Mouse (Mus musculus): Measurements from ENCODE around the gene Tpmt. TPM values are rescaled to one million over a fixed set of nuclear protein-coding genes. Genes with fewer than 3 reads are reported as not detected.

Gene Tpmt
- polyA plus RNA-seq, 1 experiment from 2014 or later, result 23.4 TPM

DNA sequence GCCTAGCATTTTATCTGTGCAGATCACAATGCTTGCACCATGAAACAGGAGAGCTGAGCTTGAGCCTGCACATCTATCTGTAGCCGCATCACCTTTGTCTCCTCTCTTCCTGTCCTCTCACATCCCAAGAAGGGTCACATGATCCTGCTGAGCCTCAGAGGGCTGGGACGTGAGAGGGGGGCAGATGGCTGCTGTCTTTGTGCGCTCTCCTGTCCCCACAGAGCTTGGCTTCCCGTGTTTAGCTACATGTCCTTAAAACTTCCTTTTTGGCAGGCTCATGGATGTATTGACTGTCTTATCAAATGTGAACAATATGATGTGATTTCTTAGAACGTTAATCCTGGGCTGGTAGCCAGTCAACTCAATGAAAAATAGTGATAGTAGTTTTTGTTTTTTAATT is 45.0 kb downstream of the Tpmt start:
- ATAC-seq (ENCODE audit: low FRiP score, low TSS enrichment), result no peak
- no peak overlapping the region for H3K9ac ChIP-seq (replicated peaks; ENCODE audit: low read length)
- no peaks in the 10 kb centered on the region for H3K9me3 ChIP-seq (ENCODE audit: control insufficient read depth, low read length)
- no peak overlapping the region for H3K4me3 ChIP-seq (replicated peaks; ENCODE audit: low read depth, low read length)
- H3K27ac ChIP-seq (replicated peaks; ENCODE audit: low read depth, low read length), result no peak overlapping the region
- no peaks in the 10 kb centered on the region for H3K4me1 ChIP-seq (ENCODE audit: control insufficient read depth, insufficient read depth, low read length)
- no peaks in the 10 kb centered on the region for H3K27me3 ChIP-seq (ENCODE audit: control insufficient read depth, insufficient read depth, low read length)
- no peaks in the 10 kb centered on the region for H3K36me3 ChIP-seq (ENCODE audit: control insufficient read depth, insufficient read depth, low read length)
- no peak overlapping the region for H3K4me2 ChIP-seq (ENCODE audit: low read length)
- DNase-seq, result no peak
- WGBS, result 54% methylated on average over 5 of the region's 5 CpGs

DNA sequence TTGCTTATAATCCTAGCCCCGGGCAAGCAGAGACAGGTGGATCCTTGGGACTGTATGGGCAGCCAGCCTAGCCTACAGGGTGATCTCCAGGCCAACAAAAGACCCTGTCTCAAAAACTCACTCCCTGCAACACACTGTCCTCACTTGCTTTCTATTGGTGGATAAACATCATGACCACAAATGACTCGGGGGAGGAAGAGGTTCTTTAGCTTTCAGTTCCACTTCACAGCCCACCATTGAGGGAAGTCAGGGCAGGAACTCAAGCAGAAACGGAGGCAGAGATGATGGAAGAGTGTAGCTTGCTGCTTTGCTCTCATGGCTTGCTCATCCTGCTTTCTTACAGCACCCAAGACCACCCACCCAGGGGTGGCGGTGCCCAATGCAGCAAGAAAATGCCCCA is 47.2 kb downstream of the Tpmt start:
- no peak overlapping the region for H3K4me2 ChIP-seq (ENCODE audit: low read length)
- H3K36me3 ChIP-seq (ENCODE audit: control insufficient read depth, insufficient read depth, low read length), result no peaks in the 10 kb centered on the region
- H3K9me3 ChIP-seq (ENCODE audit: control insufficient read depth, low read length), result no peaks in the 10 kb centered on the region
- DNase-seq (no peak), ATAC-seq (ENCODE audit: low FRiP score, low TSS enrichment) (no peak)
- H3K27me3 ChIP-seq (ENCODE audit: control insufficient read depth, insufficient read depth, low read length), result no peaks in the 10 kb centered on the region
- no peak overlapping the region for H3K4me3 ChIP-seq (replicated peaks; ENCODE audit: low read depth, low read length)
- H3K4me1 ChIP-seq (ENCODE audit: control insufficient read depth, insufficient read depth, low read length), result no peaks in the 10 kb centered on the region
- H3K27ac ChIP-seq (replicated peaks; ENCODE audit: low read depth, low read length), result no peak overlapping the region
- 60% methylated on average over 4 of the region's 4 CpGs for WGBS
- H3K9ac ChIP-seq (replicated peaks; ENCODE audit: low read length), result no peak overlapping the region

DNA sequence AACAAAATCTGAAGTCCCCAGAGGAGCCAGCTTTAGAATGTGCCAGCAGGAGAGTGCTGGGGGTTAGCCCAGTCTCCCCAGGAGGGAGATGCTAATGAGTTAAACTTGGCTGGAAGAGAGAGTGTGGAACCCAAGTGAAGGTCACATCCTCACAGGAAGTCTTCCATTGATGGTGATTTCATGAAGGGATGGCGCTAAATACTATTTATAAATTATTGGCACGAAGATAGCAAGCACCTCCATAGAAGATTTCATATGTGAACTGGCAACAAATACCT is 51.3 kb downstream of the Tpmt start:
- Histone ChIP-seq H3K9me3 (ENCODE audit: control insufficient read depth, low read length) (no peaks in the 10 kb centered on the region), H3K4me1 (ENCODE audit: control insufficient read depth, insufficient read depth, low read length) (no peaks in the 10 kb centered on the region), H3K27me3 (ENCODE audit: control insufficient read depth, insufficient read depth, low read length) (no peaks in the 10 kb centered on the region), H3K4me3 (replicated peaks; ENCODE audit: low read depth, low read length) (no peak overlapping the region), H3K27ac (replicated peaks; ENCODE audit: low read depth, low read length) (no peak overlapping the region), H3K9ac (replicated peaks; ENCODE audit: low read length) (no peak overlapping the region), H3K4me2 (ENCODE audit: low read length) (no peak overlapping the region), H3K36me3 (ENCODE audit: control insufficient read depth, insufficient read depth, low read length) (no peaks in the 10 kb centered on the region)
- 87% methylated on average over 2 of the region's 2 CpGs for WGBS
- DNase-seq, result no peak
- ATAC-seq (ENCODE audit: low FRiP score, low TSS enrichment), result no peak

DNA sequence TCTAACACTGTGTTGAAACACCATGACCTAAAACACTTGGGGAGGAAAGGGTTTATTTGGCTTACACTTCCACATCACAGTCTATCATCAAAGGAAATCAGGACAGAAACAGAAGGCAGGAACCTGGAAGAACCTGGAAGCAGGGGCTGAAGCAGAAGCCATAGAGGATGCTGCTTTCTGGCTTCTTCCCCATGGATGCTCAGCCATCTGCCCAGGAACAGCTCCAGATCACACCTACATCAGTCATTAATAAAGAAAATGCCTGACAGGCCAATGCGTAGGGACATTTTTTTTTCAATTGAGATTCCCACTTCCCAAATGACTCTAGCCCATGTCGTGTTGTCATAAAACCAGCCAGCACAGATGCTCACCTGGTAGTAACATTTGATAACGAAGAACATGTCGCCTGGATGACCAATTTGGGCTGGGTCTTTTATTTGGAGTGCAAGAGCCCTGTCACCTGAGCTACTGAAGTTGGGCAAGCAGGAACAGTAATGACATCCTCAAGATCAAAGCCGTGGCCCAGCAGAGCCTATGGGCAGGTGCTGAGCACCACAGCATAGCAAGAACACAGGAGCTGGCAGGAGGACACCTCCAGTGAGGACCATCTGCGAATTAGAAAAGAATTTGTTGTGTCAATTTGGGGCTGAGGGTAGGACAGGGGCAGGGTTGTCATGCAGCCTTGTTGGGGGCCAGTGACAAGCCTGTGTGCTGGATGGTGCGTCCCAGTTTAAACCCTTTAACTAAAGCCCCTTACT is 51.8 kb downstream of the Tpmt start:
- Histone ChIP-seq H3K4me3 (replicated peaks; ENCODE audit: low read depth, low read length) (no peak overlapping the region), H3K27ac (replicated peaks; ENCODE audit: low read depth, low read length) (no peak overlapping the region), H3K27me3 (ENCODE audit: control insufficient read depth, insufficient read depth, low read length) (no peaks in the 10 kb centered on the region), H3K36me3 (ENCODE audit: control insufficient read depth, insufficient read depth, low read length) (no peaks in the 10 kb centered on the region), H3K4me1 (ENCODE audit: control insufficient read depth, insufficient read depth, low read length) (no peaks in the 10 kb centered on the region), H3K9me3 (ENCODE audit: control insufficient read depth, low read length) (no peaks in the 10 kb centered on the region), H3K4me2 (ENCODE audit: low read length) (no peak overlapping the region), H3K9ac (replicated peaks; ENCODE audit: low read length) (no peak overlapping the region)
- WGBS, result 77% methylated on average over 7 of the region's 7 CpGs
- ATAC-seq (ENCODE audit: low FRiP score, low TSS enrichment), result no peak
- no peak for DNase-seq

DNA sequence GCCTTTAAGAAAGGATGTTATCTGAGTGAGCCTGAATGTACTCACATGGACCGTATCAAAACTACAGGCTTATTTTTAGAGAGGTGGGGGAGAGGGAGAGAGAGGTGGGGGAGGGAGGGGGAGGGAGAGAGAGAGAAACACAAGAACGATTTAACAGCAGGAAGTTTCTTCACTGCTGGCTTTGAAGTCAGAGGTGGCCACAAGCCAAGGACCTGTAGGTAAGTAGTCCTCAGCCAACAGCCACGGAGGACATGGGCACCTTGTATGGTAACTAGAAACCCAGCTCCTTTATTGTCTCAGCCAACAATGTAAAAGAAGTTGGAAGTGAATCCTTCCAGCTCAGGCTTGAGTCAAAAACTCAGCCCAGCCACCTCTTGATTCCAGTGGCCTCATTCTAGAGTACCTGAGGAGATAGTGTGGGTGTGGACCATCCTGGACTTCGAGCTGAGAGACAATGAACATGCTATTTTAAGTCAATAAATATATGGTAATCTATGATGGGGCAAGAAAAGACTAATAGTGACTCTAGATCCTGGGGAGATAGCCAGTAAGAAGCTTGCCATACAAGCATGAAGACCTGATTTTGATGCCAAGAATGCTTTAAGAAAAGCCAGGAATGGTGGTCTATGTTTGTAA is 54.0 kb downstream of the Tpmt start:
- DNase-seq (no peak), ATAC-seq (ENCODE audit: low FRiP score, low TSS enrichment) (no peak)
- no peak overlapping the region for H3K9ac ChIP-seq (replicated peaks; ENCODE audit: low read length)
- H3K4me2 ChIP-seq (ENCODE audit: low read length), result no peak overlapping the region
- no peak overlapping the region for H3K27ac ChIP-seq (replicated peaks; ENCODE audit: low read depth, low read length)
- no peaks in the 10 kb centered on the region for H3K9me3 ChIP-seq (ENCODE audit: control insufficient read depth, low read length)
- no peaks in the 10 kb centered on the region for H3K4me1 ChIP-seq (ENCODE audit: control insufficient read depth, insufficient read depth, low read length)
- no peaks in the 10 kb centered on the region for H3K27me3 ChIP-seq (ENCODE audit: control insufficient read depth, insufficient read depth, low read length)
- 54% methylated on average over 4 of the region's 4 CpGs for WGBS
- H3K4me3 ChIP-seq (replicated peaks; ENCODE audit: low read depth, low read length), result no peak overlapping the region
- no peaks in the 10 kb centered on the region for H3K36me3 ChIP-seq (ENCODE audit: control insufficient read depth, insufficient read depth, low read length)

DNA sequence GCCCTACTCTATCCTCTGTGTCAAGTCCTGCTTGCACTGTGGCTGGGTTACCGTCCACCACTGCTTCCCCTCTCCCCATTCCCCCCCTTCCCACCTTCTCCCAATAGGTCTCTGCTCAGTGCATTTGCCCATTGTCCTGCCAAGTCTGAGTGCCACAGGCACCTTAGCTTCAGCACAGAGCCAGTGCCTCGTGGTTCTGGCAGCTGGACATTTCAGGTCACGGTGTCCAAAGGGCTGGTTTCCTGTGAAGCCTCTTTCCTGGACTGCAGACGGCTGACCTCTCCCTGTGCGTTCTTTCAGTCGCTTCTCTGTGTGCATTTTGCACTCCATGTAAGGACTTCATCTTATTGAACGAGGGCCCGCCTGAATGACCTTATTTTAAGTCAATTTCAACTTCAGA is 56.6 kb downstream of the Tpmt start:
- H3K27me3 ChIP-seq (ENCODE audit: control insufficient read depth, insufficient read depth, low read length), result no peaks in the 10 kb centered on the region
- no peaks in the 10 kb centered on the region for H3K9me3 ChIP-seq (ENCODE audit: control insufficient read depth, low read length)
- H3K4me2 ChIP-seq (ENCODE audit: low read length), result no peak overlapping the region
- no peaks in the 10 kb centered on the region for H3K36me3 ChIP-seq (ENCODE audit: control insufficient read depth, insufficient read depth, low read length)
- H3K4me3 ChIP-seq (replicated peaks; ENCODE audit: low read depth, low read length), result no peak overlapping the region
- WGBS, result 77% methylated on average over 8 of the region's 8 CpGs
- ATAC-seq (ENCODE audit: low FRiP score, low TSS enrichment), result no peak
- no peaks in the 10 kb centered on the region for H3K4me1 ChIP-seq (ENCODE audit: control insufficient read depth, insufficient read depth, low read length)
- no peak for DNase-seq
- no peak overlapping the region for H3K27ac ChIP-seq (replicated peaks; ENCODE audit: low read depth, low read length)
- H3K9ac ChIP-seq (replicated peaks; ENCODE audit: low read length), result no peak overlapping the region

DNA sequence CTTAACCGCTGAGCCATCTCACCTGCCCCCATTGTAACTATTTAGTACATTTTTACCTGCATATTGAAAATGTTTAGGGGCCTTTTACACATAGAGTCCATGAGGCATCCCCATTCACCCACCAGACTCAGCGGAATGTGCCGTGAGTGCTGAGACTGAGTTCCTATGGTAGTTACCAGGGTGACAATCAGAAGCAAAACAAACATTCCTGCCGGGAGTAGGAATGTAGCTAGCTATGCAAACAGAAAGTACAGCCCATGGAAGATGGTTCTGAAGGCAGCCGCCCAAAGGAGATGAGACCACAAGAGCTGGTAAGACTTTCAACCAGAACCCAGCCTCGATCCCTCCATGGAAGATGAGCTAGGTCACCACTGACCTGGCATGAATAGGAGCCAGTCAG is 58.3 kb downstream of the Tpmt start:
- no peak for ATAC-seq (ENCODE audit: low FRiP score, low TSS enrichment)
- H3K27me3 ChIP-seq (ENCODE audit: control insufficient read depth, insufficient read depth, low read length), result no peaks in the 10 kb centered on the region
- 67% methylated on average over 6 of the region's 6 CpGs for WGBS

DNA sequence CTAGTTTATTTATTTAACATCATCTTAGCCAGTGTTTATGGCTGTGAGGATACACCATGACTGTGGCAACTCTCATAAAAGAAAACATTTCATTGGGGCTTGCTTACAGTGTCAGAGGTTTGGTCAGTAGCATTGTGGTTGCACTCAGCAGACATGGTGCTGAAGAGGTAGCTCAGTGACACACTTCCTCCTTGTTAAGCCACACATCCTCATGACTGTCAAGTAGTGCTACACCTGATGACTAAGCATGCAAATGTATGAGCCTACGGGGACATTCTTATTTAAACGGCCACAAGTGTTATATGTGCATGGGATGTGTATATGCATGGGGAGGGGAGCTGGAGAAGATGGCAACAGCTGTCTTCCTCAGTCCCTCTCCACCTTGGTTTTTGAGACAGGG is 60.7 kb downstream of the Tpmt start:
- no peaks in the 10 kb centered on the region for H3K27me3 ChIP-seq (ENCODE audit: control insufficient read depth, insufficient read depth, low read length)
- H3K4me3 ChIP-seq (replicated peaks; ENCODE audit: low read depth, low read length), result no peak overlapping the region
- no peak overlapping the region for H3K4me2 ChIP-seq (ENCODE audit: low read length)
- 87% methylated on average over 2 of the region's 2 CpGs for WGBS
- ATAC-seq (ENCODE audit: low FRiP score, low TSS enrichment) (no peak), DNase-seq (no peak)
- no peaks in the 10 kb centered on the region for H3K4me1 ChIP-seq (ENCODE audit: control insufficient read depth, insufficient read depth, low read length)
- no peaks in the 10 kb centered on the region for H3K9me3 ChIP-seq (ENCODE audit: control insufficient read depth, low read length)
- no peaks in the 10 kb centered on the region for H3K36me3 ChIP-seq (ENCODE audit: control insufficient read depth, insufficient read depth, low read length)
- no peak overlapping the region for H3K9ac ChIP-seq (replicated peaks; ENCODE audit: low read length)
- H3K27ac ChIP-seq (replicated peaks; ENCODE audit: low read depth, low read length), result no peak overlapping the region

More for the DNA sequence above, 58.3 kb downstream of the Tpmt start:
- Histone ChIP-seq H3K9me3 (ENCODE audit: control insufficient read depth, low read length) (no peaks in the 10 kb centered on the region), H3K27ac (replicated peaks; ENCODE audit: low read depth, low read length) (no peak overlapping the region), H3K9ac (replicated peaks; ENCODE audit: low read length) (no peak overlapping the region), H3K4me3 (replicated peaks; ENCODE audit: low read depth, low read length) (no peak overlapping the region), H3K4me1 (ENCODE audit: control insufficient read depth, insufficient read depth, low read length) (no peaks in the 10 kb centered on the region), H3K36me3 (ENCODE audit: control insufficient read depth, insufficient read depth, low read length) (no peaks in the 10 kb centered on the region), H3K4me2 (ENCODE audit: low read length) (no peak overlapping the region)
- no peak for DNase-seq

DNA sequence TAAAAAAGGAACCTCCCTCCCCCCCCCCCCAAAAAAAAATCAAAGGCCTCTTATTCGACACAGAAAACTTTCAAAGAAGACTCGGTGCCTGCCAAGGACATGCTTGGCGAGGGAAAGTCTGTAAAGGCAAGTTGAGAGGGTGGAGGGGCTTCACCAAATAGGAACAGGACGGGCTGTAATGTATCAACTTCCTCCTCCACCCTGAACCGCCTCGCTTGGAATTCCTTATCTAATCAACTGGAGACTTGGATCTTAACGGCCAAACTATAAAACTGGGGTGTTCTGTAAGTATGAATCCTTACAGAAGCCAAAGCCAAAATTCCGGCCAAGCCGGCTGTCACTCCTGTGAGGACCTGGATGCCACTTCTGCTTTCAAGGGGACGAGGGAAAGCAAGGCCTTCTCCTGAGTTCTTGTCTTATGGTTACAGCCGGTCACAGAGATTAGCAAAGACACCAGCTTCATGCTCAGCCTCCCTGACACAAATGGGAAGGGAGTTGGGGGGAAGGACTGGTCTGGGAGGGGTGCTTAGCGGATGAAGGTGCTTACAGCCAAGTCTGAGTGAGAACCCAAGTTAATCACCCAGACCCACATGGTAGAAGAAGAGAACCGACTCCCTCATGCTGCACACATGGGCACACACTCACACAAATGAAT is 64.6 kb downstream of the Tpmt start:
- H3K4me3 ChIP-seq (replicated peaks; ENCODE audit: low read depth, low read length), result no peak overlapping the region
- 78% methylated on average over 13 of the region's 13 CpGs for WGBS
- no peak overlapping the region for H3K4me2 ChIP-seq (ENCODE audit: low read length)
- H3K36me3 ChIP-seq (ENCODE audit: control insufficient read depth, insufficient read depth, low read length), result no peaks in the 10 kb centered on the region
- DNase-seq, result no peak
- no peaks in the 10 kb centered on the region for H3K27me3 ChIP-seq (ENCODE audit: control insufficient read depth, insufficient read depth, low read length)
- H3K4me1 ChIP-seq (ENCODE audit: control insufficient read depth, insufficient read depth, low read length), result peaks cover 7% of the 10 kb centered on the region; the same call in 1 of the 2 replicates
- ATAC-seq (ENCODE audit: low FRiP score, low TSS enrichment), result no peak
- H3K27ac ChIP-seq (replicated peaks; ENCODE audit: low read depth, low read length), result no peak overlapping the region
- no peaks in the 10 kb centered on the region for H3K9me3 ChIP-seq (ENCODE audit: control insufficient read depth, low read length)
- no peak overlapping the region for H3K9ac ChIP-seq (replicated peaks; ENCODE audit: low read length)
